Mouse (Mus musculus): ENCODE results near the gene Ctla4. TPM values are rescaled to one million over a fixed set of nuclear protein-coding genes. Genes with fewer than 3 reads are reported as not detected.

Gene Ctla4
- polyA plus RNA-seq, 1 experiment from 2014 or later: not detected

DNA sequence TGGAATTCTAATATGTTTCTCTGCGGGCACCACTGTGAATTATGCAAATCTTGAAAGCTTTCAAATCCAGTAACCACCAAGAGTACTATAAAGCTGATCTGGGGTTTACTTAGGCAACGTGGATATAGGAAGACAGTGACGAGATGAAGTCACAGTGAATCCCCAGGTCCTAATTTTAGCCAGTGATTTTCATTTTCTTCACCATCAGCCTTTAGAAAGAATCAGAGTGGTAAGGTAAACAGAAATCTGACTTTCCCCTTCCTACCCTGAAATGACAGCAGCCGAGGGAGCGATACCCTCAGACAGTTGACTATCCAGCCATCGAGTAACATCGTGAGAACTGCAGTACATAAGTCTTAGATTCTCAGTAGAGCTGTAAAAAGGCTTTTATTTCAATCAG is 16.3 kb downstream of the Ctla4 start:
- Histone ChIP-seq H3K27me3 (no peaks in the 10 kb centered on the region), H3K9ac (no peak overlapping the region), H3K4me1 (replicated peaks) (no peaks in the 10 kb centered on the region), H3K4me2 (no peak overlapping the region), H3K4me3 (replicated peaks) (no peak overlapping the region), H3K9me3 (replicated peaks) (no peaks in the 10 kb centered on the region), H3K36me3 (replicated peaks) (no peaks in the 10 kb centered on the region), H3K27ac (replicated peaks) (no peak overlapping the region)
- no peak for ATAC-seq (ENCODE audit: insufficient read depth)
- WGBS (ENCODE audit: insufficient replicate concordance): 71% methylated on average over 7 of the region's 7 CpGs

DNA sequence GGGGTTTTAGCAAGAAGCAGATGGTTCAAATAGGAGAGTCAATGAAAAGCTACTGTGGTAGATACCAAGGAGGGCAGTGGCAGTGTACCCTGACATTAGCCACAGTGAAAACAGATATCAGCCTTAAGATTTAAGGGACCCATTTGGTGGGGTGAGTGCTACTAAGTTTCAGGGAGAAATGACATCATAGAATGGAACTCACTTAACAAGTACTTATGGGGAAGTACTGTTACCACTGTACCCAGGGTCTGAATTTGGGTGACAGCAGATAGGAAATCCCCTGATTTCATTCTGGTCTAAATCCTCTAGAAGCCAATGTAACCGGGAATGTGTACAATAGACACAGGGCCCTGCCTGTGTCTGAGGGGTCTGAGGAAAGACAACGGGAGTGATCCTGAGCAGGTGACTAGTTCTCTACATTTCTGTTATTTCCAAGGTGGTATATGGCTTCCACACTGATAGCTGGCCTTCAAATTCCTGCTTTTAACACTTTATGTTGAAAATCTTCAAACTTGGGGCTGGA is 17.7 kb downstream of the Ctla4 start:
- no peak overlapping the region for H3K4me3 ChIP-seq (replicated peaks)
- H3K9me3 ChIP-seq (replicated peaks): no peaks in the 10 kb centered on the region
- H3K4me2 ChIP-seq: no peak overlapping the region
- H3K27me3 ChIP-seq: no peaks in the 10 kb centered on the region
- no peak overlapping the region for H3K27ac ChIP-seq (replicated peaks)
- no peaks in the 10 kb centered on the region for H3K36me3 ChIP-seq (replicated peaks)
- H3K4me1 ChIP-seq (replicated peaks): no peaks in the 10 kb centered on the region
- 65% methylated on average over 2 of the region's 2 CpGs for WGBS (ENCODE audit: insufficient replicate concordance)
- ATAC-seq (ENCODE audit: insufficient read depth): no peak
- H3K9ac ChIP-seq: no peak overlapping the region

DNA sequence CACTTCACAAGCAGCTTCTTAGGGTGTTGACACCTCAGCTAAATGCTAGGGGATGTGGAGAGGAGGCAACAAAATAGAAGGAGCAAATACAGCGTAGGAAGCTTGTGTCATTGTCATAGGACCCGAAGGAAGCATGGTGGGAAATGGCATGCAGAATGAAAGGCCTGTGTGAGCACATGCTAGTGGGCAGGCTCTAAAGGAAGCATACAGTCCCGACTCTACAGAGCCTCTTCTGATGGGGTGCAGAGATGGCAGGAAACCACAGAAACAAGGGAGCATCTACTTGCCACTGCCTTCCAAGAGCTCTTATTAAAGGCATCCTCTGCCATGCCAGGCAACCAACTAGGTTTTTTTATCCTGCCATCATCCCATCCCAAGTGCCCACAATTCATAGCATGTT is 20.7 kb downstream of the Ctla4 start:
- no peak overlapping the region for H3K4me2 ChIP-seq
- no peak for ATAC-seq (ENCODE audit: insufficient read depth)
- no peaks in the 10 kb centered on the region for H3K27me3 ChIP-seq
- no peak overlapping the region for H3K9ac ChIP-seq
- no peaks in the 10 kb centered on the region for H3K36me3 ChIP-seq (replicated peaks)
- H3K27ac ChIP-seq (replicated peaks): no peak overlapping the region
- H3K4me3 ChIP-seq (replicated peaks): no peak overlapping the region
- H3K4me1 ChIP-seq (replicated peaks): no peaks in the 10 kb centered on the region
- no peaks in the 10 kb centered on the region for H3K9me3 ChIP-seq (replicated peaks)
- 44% methylated on average over 3 of the region's 3 CpGs for WGBS (ENCODE audit: insufficient replicate concordance)

DNA sequence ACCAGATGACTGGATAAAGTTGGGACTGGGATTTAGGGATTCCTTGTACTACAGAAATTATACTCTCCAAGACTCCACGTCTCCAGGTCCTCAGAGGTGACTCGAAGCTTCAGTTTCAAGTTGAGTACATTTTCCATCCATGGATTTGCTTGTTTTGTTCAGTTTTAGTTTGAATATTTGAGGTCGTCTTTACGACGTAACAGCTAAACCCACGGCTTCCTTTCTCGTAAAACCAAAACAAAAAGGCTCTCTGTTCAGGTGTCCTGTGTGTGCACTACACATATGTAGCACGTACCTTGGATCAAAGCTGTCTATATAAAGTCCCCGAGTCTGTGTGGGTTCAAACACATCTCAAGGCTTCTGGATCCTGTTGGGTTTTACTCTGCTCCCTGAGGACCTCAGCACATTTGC is 22.0 kb downstream of the Ctla4 start:
- Histone ChIP-seq H3K27ac (replicated peaks) (no peak overlapping the region), H3K9me3 (replicated peaks) (no peaks in the 10 kb centered on the region), H3K36me3 (replicated peaks) (no peaks in the 10 kb centered on the region), H3K4me2 (no peak overlapping the region), H3K9ac (no peak overlapping the region), H3K27me3 (no peaks in the 10 kb centered on the region), H3K4me3 (replicated peaks) (no peak overlapping the region), H3K4me1 (replicated peaks) (no peaks in the 10 kb centered on the region)
- ATAC-seq (ENCODE audit: insufficient read depth): no peak
- 52% methylated on average over 9 of the region's 9 CpGs for WGBS (ENCODE audit: insufficient replicate concordance)

DNA sequence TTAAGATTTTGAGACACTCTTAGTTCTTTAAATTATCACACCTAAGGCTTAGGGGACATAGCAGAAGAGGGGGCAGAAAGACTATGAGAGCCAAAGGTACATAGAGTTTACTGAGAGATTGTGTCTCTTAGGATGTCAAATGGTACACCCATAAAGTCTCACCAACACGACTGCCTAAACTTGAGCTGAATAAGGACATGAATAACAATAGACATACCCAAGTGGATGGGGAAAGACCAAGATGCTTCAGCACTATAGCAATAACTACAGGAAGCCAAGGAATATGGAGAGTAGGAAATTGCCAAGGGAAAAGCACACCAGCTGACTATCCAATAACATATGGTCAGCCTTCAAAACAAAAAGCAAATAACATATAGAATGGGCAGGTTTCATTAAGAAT is 22.9 kb downstream of the Ctla4 start:
- WGBS (ENCODE audit: insufficient replicate concordance): 34% methylated on average over 1 of the region's 1 CpGs
- no peak for ATAC-seq (ENCODE audit: insufficient read depth)
- Histone ChIP-seq H3K4me2 (no peak overlapping the region), H3K4me1 (replicated peaks) (no peaks in the 10 kb centered on the region), H3K9me3 (replicated peaks) (no peaks in the 10 kb centered on the region), H3K27ac (replicated peaks) (no peak overlapping the region), H3K36me3 (replicated peaks) (no peaks in the 10 kb centered on the region), H3K4me3 (replicated peaks) (no peak overlapping the region), H3K9ac (no peak overlapping the region), H3K27me3 (no peaks in the 10 kb centered on the region)

DNA sequence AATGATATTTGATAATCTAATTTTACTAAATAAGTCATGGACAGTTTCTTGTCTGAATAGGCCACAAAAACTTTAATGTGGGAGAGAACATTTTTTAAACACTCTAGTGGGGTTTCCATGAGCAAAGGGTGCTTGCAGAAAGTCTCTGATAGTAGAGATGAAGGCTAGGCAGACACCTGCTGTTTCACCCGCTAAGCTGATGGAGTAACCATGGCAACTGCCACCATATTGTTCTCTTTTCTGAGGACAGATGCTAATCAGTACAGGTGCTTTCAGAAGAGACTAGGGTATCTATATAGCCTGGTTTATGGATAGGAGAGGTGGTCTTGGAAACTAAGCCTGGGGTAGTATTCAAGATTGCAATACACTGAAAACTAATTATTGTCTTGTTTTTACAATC is 24.0 kb downstream of the Ctla4 start:
- WGBS (ENCODE audit: insufficient replicate concordance): 71% methylated on average over 1 of the region's 1 CpGs
- Histone ChIP-seq H3K27me3 (no peaks in the 10 kb centered on the region), H3K4me2 (no peak overlapping the region), H3K9me3 (replicated peaks) (no peaks in the 10 kb centered on the region), H3K36me3 (replicated peaks) (no peaks in the 10 kb centered on the region), H3K9ac (no peak overlapping the region), H3K27ac (replicated peaks) (no peak overlapping the region), H3K4me1 (replicated peaks) (no peaks in the 10 kb centered on the region), H3K4me3 (replicated peaks) (no peak overlapping the region)
- ATAC-seq (ENCODE audit: insufficient read depth): no peak

DNA sequence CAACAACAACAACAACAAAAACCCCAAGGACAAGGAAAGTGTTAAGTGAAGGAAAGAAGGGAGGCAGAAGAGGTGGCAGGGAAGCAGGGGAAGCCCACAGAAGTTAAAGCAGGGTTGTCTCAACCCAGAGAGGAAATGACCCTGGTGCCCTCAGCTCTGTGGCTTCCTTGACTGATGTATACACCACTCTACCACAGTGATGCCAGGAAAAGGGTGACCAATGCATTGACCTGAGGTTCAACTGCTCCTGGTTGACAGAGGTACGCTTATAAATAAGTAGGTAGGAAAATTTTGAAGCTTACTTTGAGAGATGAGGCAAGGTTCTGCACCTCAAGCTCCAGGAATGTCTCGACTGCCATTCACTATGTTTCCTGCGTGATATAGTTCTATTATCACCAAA is 24.8 kb downstream of the Ctla4 start:
- H3K36me3 ChIP-seq (replicated peaks): no peaks in the 10 kb centered on the region
- no peak for ATAC-seq (ENCODE audit: insufficient read depth)
- WGBS (ENCODE audit: insufficient replicate concordance): 34% methylated on average over 3 of the region's 3 CpGs

DNA sequence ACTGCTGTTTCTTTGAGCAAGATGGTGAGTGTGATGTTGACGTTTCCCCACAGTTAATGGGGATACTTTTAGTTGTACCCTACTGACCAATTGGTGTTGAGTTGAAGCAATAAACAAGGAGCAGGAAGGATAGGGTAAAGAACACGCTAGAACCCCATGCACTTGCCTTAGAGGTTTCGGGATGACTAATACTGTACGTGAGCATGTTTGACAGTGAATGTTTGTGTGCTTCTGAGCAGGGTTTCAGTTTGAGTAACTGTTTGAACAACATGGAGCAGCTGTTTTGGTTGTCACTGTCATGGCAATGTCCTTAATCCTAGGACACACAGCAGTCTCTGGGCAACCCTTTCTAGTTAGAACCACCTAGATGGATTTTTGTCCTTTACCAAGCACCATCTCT is 26.5 kb downstream of the Ctla4 start:
- H3K27me3 ChIP-seq: no peaks in the 10 kb centered on the region
- no peak overlapping the region for H3K4me3 ChIP-seq (replicated peaks)
- WGBS (ENCODE audit: insufficient replicate concordance): 58% methylated on average over 4 of the region's 4 CpGs
- no peak overlapping the region for H3K27ac ChIP-seq (replicated peaks)
- H3K9ac ChIP-seq: no peak overlapping the region
- ATAC-seq (ENCODE audit: insufficient read depth): no peak
- no peaks in the 10 kb centered on the region for H3K9me3 ChIP-seq (replicated peaks)
- no peaks in the 10 kb centered on the region for H3K4me1 ChIP-seq (replicated peaks)
- no peak overlapping the region for H3K4me2 ChIP-seq
- H3K36me3 ChIP-seq (replicated peaks): no peaks in the 10 kb centered on the region

More for the DNA sequence above, 24.8 kb downstream of the Ctla4 start:
- H3K4me3 ChIP-seq (replicated peaks): no peak overlapping the region
- H3K4me2 ChIP-seq: no peak overlapping the region
- H3K9ac ChIP-seq: no peak overlapping the region
- no peaks in the 10 kb centered on the region for H3K27me3 ChIP-seq
- no peak overlapping the region for H3K27ac ChIP-seq (replicated peaks)
- no peaks in the 10 kb centered on the region for H3K9me3 ChIP-seq (replicated peaks)
- no peaks in the 10 kb centered on the region for H3K4me1 ChIP-seq (replicated peaks)

DNA sequence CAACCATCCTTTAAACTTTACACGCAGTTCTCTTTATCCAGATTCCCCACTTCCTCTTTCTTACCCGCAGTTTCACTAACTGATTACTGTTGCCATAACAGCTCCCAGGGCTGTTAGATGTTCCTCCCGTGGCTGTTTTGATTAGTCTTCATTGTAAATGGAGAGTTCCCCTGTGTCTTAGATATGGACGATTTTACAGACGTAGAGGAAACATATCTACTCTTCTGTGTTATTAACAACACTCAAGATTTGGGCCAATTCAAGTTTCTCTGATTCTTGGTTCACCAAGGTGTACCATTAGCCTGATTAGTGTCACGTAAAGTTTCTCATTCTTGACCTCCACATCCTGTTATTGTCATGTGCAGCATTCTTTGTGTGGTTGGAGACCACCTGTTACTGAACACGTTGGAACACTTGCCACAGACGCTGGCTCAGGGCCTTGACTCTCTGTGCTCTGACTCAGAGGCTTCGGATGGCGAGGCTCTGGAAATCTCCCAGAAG is 29.5 kb downstream of the Ctla4 start:
- Histone ChIP-seq H3K27ac (replicated peaks) (no peak overlapping the region), H3K4me1 (replicated peaks) (no peaks in the 10 kb centered on the region), H3K36me3 (replicated peaks) (no peaks in the 10 kb centered on the region), H3K4me2 (no peak overlapping the region), H3K9ac (no peak overlapping the region), H3K9me3 (replicated peaks) (no peaks in the 10 kb centered on the region), H3K27me3 (no peaks in the 10 kb centered on the region), H3K4me3 (replicated peaks) (no peak overlapping the region)
- ATAC-seq (ENCODE audit: insufficient read depth): no peak
- 22% methylated on average over 10 of the region's 10 CpGs for WGBS (ENCODE audit: insufficient replicate concordance)

DNA sequence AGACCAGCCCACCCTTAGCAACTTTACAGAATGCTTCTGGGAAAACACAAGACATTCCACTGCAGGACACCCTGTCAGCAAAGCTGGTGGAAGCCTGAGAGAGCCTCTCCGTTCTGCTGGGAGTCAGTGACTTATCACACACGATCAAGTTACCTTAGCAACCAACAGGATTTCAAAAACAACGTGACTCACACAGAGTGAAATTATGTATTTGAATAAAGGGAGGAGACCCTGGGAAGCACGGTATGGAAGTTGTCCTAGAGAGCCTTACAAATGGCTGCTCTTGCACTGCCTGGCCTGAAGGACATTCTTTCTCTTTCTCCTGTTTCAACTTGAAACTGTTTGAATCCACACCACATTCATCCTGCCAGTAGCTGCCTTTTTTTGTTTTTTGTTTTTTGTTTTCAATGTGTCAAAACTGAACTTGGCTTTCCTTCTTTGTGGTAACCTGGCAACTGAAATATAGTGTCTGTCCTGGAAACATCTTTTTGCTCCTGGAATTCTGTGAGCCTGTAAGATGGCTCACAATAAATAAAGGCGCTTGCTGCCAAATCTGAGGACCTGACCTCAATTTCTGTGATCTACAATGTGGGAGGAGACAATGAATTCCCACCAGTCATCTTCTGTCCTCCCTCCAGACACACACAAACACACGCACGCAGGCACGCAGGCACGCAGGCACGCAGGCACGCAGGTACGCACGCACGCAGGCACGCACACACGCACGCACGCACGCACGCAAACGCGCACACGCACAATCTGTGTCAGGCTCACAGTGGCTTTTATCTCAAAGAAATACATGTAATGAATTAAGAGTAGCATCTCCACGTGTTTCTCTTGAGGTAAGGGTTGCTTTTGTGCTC is 33.9 kb downstream of the Ctla4 start:
- Histone ChIP-seq H3K9ac (no peak overlapping the region), H3K27me3 (no peaks in the 10 kb centered on the region), H3K4me2 (no peak overlapping the region), H3K4me1 (replicated peaks) (no peaks in the 10 kb centered on the region), H3K4me3 (replicated peaks) (no peak overlapping the region), H3K36me3 (replicated peaks) (no peaks in the 10 kb centered on the region), H3K27ac (replicated peaks) (no peak overlapping the region), H3K9me3 (replicated peaks) (no peaks in the 10 kb centered on the region)
- 73% methylated on average over 24 of the region's 24 CpGs for WGBS (ENCODE audit: insufficient replicate concordance)
- no peak for ATAC-seq (ENCODE audit: insufficient read depth)

DNA sequence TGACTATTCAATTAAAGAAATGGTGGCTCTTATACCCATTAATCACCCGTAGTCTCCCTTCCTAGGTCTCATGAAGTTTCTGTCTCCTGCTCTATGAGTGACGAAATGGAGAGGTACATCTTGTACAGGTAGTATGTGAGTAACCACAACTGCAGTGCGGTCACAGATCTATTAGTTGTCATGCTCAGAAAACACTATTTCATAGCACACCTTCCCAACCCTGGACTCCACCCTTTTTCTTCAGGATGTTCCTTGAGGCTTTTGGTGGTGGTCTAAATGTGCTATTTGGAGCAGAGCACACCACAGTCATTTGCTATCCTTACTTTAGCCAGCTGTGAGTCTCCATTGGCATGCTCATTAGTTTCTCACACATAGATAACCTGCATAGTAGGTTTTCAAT is 42.2 kb downstream of the Ctla4 start:
- H3K4me1 ChIP-seq (replicated peaks): no peaks in the 10 kb centered on the region
- H3K4me3 ChIP-seq (replicated peaks): no peak overlapping the region
- 61% methylated on average over 3 of the region's 3 CpGs for WGBS (ENCODE audit: insufficient replicate concordance)
- no peak overlapping the region for H3K4me2 ChIP-seq
- H3K36me3 ChIP-seq (replicated peaks): no peaks in the 10 kb centered on the region
- no peaks in the 10 kb centered on the region for H3K9me3 ChIP-seq (replicated peaks)
- no peak overlapping the region for H3K9ac ChIP-seq
- H3K27ac ChIP-seq (replicated peaks): no peak overlapping the region
- no peak for ATAC-seq (ENCODE audit: insufficient read depth)
- H3K27me3 ChIP-seq: no peaks in the 10 kb centered on the region

Measured in liver, embryonic 15.5 days (tissue).